Mouse (Mus musculus) limb, embryonic 14.5 days (tissue): ENCODE data around the gene Ifna2. TPM values are rescaled to one million over a fixed set of nuclear protein-coding genes. Genes with fewer than 3 reads are reported as not detected.
A peak's percentile ranks its signal among the peaks of the same experiment; 100 is the strongest.

ENCODE experiments used
- ATAC-seq: fragments of 200-750 bp; cut with Nextera tagmentation; 2 replicates; pipeline ENCODE4 v1.8.0; 2017; ENCODE audit warnings: low read depth, moderate number of reproducible peaks, moderate TSS enrichment; ENCODE audit not compliant: low FRiP score
- DNase-seq: peaks from one replicate; pipeline ENCODE4 v3.0.0-alpha.2; 2015; ENCODE audit warnings: low spot score
- H3K27ac ChIP-seq: fragments of 300-500 bp; sonication (generic); replicated peaks from 2 replicates; pipeline ENCODE4 v1.5.1; 2014; ENCODE audit warnings: low read depth, mild to moderate bottlenecking, low read length, moderate library complexity, mixed read lengths
- H3K27me3 ChIP-seq: fragments of 300-500 bp; sonication (generic); 2 replicates; pipeline ENCODE4 v1.6.1; 2014; ENCODE audit warnings: low read length, mixed read lengths; ENCODE audit not compliant: control insufficient read depth, insufficient read depth
- H3K36me3 ChIP-seq: fragments of 300-500 bp; sonication (generic); 2 replicates; pipeline ENCODE4 v1.6.1; 2014; ENCODE audit warnings: mild to moderate bottlenecking, low read length, moderate library complexity, mixed read lengths; ENCODE audit not compliant: control insufficient read depth, insufficient read depth
- H3K4me1 ChIP-seq: fragments of 300-500 bp; sonication (generic); 2 replicates; pipeline ENCODE4 v1.6.1; 2014; ENCODE audit warnings: antibody characterized with exemption, low read length, mixed read lengths; ENCODE audit not compliant: control insufficient read depth, insufficient read depth
- H3K4me2 ChIP-seq: fragments of 300-500 bp; sonication (generic); replicated peaks from 2 replicates; pipeline ENCODE4 v1.6.1; 2014; ENCODE audit warnings: low read depth, mild to moderate bottlenecking, low read length, moderate library complexity; ENCODE audit not compliant: severe bottlenecking
- H3K4me3 ChIP-seq: fragments of 300-500 bp; sonication (generic); replicated peaks from 2 replicates; pipeline ENCODE4 v1.5.1; 2014; ENCODE audit warnings: low read length
- H3K9ac ChIP-seq: fragments of 300-500 bp; sonication (generic); 2 replicates; pipeline ENCODE4 v1.6.1; 2014; ENCODE audit warnings: mild to moderate bottlenecking, low read depth, low read length, moderate library complexity; ENCODE audit not compliant: severe bottlenecking
- H3K9me3 ChIP-seq: fragments of 300-500 bp; sonication (generic); 2 replicates; pipeline ENCODE4 v1.6.1; 2016; ENCODE audit warnings: low read length; ENCODE audit not compliant: control insufficient read depth
- POLR2A ChIP-seq: fragments of 200-500 bp; IDR thresholded peaks from 2 replicates; pipeline ENCODE4 v1.8.0; 2012; ENCODE audit warnings: inconsistent platforms, mild to moderate bottlenecking, moderate library complexity, borderline replicate concordance; ENCODE audit not compliant: insufficient read depth, insufficient read length; ENCODE audit errors: extremely low read depth
- WGBS: fragments of 180-500 bp; shearing (Covaris S2); extraction: QIAGEN DNeasy Blood & Tissue Kit; methylation state at CpG from one replicate; pipeline ENCODE4 v1.1.7; 2014; 5-methylcytosine and 5-hydroxymethylcytosine counted together
- polyA plus RNA-seq, 2 experiments: library from polyadenylated mRNA; depleted of rRNA in 1 of 2; stranded (reverse) in 1 of 2; unstranded in 1 of 2; fragments of >200 nt; fragmentation: Nextera tagmentation in 1 of 2; extraction: Ambion mirVana in 1 of 2; gene quantifications; 2 replicates each; pipeline versions ENCODE4 v1.2.1 to v1.2.3; 2012 to 2014

The Ifna2 gene
- polyA plus RNA-seq (2012; rRNA removed) (not detected in 2 replicates), polyA plus RNA-seq (2014; fragmentation: Nextera tagmentation; extraction: Ambion mirVana) (not detected in 2 replicates)

- no peaks in the 10 kb centered on the region for H3K9me3 ChIP-seq
- no peak within 1 kb of the TSS for H3K27ac ChIP-seq
- DNase-seq (no peak), ATAC-seq (no peak)
- no peaks in the 10 kb centered on the region for H3K4me1 ChIP-seq
- H3K36me3 ChIP-seq, result no peaks in the 10 kb centered on the region
- no peak within 1 kb of the TSS for H3K4me2 ChIP-seq
- H3K9ac ChIP-seq, result no peak within 1 kb of the TSS
- WGBS, result 74% methylated on average over 1 of the region's 1 CpGs
- no peak for TF ChIP-seq POLR2A
- H3K4me3 ChIP-seq, result no peak within 1 kb of the TSS
- H3K27me3 ChIP-seq, result no peaks in the 10 kb centered on the region
Observed at GRCm38 (mm10) chr4:88683812-88684211, at the start of gene Ifna2. Gene Ifna2, minus strand, starts transcription at chr4:88683912.

GRCm38 (mm10) chr4:88727324-88727723 lies 43.6 kb upstream of the Ifna2 start:
- Histone ChIP-seq H3K9ac (no peak overlapping the region), H3K27me3 (no peaks in the 10 kb centered on the region), H3K36me3 (no peaks in the 10 kb centered on the region), H3K4me1 (no peaks in the 10 kb centered on the region), H3K4me2 (no peak overlapping the region), H3K4me3 (no peak overlapping the region), H3K9me3 (no peaks in the 10 kb centered on the region), H3K27ac (no peak overlapping the region)
- DNase-seq, result peak; percentile 34
- TF ChIP-seq POLR2A, result no peak
- WGBS, result 0% methylated on average over 1 of the region's 1 CpGs
- ATAC-seq, result no peak

- Histone ChIP-seq H3K4me3 (no peak overlapping the region), H3K27ac (no peak overlapping the region), H3K4me1 (no peaks in the 10 kb centered on the region), H3K9me3 (no peaks in the 10 kb centered on the region), H3K27me3 (no peaks in the 10 kb centered on the region), H3K9ac (no peak overlapping the region), H3K36me3 (no peaks in the 10 kb centered on the region), H3K4me2 (no peak overlapping the region)
- WGBS, result 86% methylated on average over 6 of the region's 6 CpGs
- ATAC-seq (no peak), DNase-seq (no peak)
- TF ChIP-seq POLR2A, result no peak
Observed at GRCm38 (mm10) chr4:88726727-88727126, 43.0 kb upstream of the Ifna2 start.

GRCm38 (mm10) chr4:88723497-88724090 lies 39.9 kb upstream of the Ifna2 start:
- no peaks in the 10 kb centered on the region for H3K27me3 ChIP-seq
- peaks cover 16% of the 10 kb centered on the region for H3K4me1 ChIP-seq
- 48% methylated on average over 8 of the region's 8 CpGs for WGBS
- no peaks in the 10 kb centered on the region for H3K9me3 ChIP-seq
- no peak for TF ChIP-seq POLR2A
- H3K27ac ChIP-seq, result no peak overlapping the region
- no peak for ATAC-seq
- no peak overlapping the region for H3K4me3 ChIP-seq
- H3K36me3 ChIP-seq, result peaks cover 18% of the 10 kb centered on the region
- DNase-seq, result no peak
- no peak overlapping the region for H3K4me2 ChIP-seq
- H3K9ac ChIP-seq, result no peak overlapping the region

GRCm38 (mm10) chr4:88721791-88722721 lies 38.3 kb upstream of the Ifna2 start, which contains the start of the genes Gm26566 and Klhl9:
Gene Gm26566, plus strand, starts transcription at chr4:88721805.
Gene Klhl9, minus strand, starts transcription at chr4:88722465.
- 2% methylated on average over 66 of the region's 82 CpGs for WGBS
- Histone ChIP-seq H3K27ac (peak within 1 kb of the TSS; percentile 98), H3K4me1 (peaks cover 23% of the 10 kb centered on the region), H3K36me3 (peaks cover 26% of the 10 kb centered on the region), H3K27me3 (no peaks in the 10 kb centered on the region), H3K4me2 (peak within 1 kb of the TSS; percentile 89), H3K4me3 (peak within 1 kb of the TSS; percentile 98), H3K9ac (peak within 1 kb of the TSS; percentile 99), H3K9me3 (no peaks in the 10 kb centered on the region)
- ATAC-seq (peak; percentile 98), DNase-seq (peak; percentile 97)
- TF ChIP-seq POLR2A, result peak; percentile 64; the same call in 1 of the 2 replicates
